Mouse (Mus musculus) cortical plate, adult 2 months (tissue): ENCODE measurements around the gene Rnase12. TPM values are rescaled to one million over a fixed set of nuclear protein-coding genes. Genes with fewer than 3 reads are reported as not detected.
A peak's percentile ranks its signal among the peaks of the same experiment; 100 is the strongest.
"Not testable (repeated sequence)": the region's sequence is repeated elsewhere in the genome, so short reads cannot be mapped to it uniquely, and the experiment has no call there.

Experiments
- H3K27ac ChIP-seq: fragments of 200-500 bp; 2 replicates; pipeline ENCODE4 v1.5.1; 2012; ENCODE audit warnings: low read length, control low read depth, inconsistent platforms; ENCODE audit not compliant: insufficient read depth
- H3K4me1 ChIP-seq: fragments of 200-500 bp; 2 replicates; pipeline ENCODE4 v1.6.1; 2011; ENCODE audit warnings: low read length; ENCODE audit not compliant: control insufficient read depth, insufficient read depth
- H3K4me3 ChIP-seq: fragments of 200-500 bp; 2 replicates; pipeline ENCODE4 v1.5.1; 2011; ENCODE audit warnings: mild to moderate bottlenecking, low read length, control low read depth; ENCODE audit not compliant: insufficient read depth
- CTCF ChIP-seq: fragments of 200-500 bp; IDR thresholded peaks from 2 replicates; pipeline ENCODE4 v1.5.1; 2011; ENCODE audit warnings: mild to moderate bottlenecking, control low read depth, low read length; ENCODE audit not compliant: insufficient read depth; ENCODE audit errors: extremely low read depth
- POLR2A ChIP-seq: fragments of 200-500 bp; IDR thresholded peaks from 2 replicates; pipeline ENCODE4 v1.6.1; 2011; ENCODE audit warnings: mild to moderate bottlenecking, low read length, control low read depth; ENCODE audit not compliant: insufficient read depth; ENCODE audit errors: extremely low read depth
- polyA plus RNA-seq: library from polyadenylated mRNA; depleted of rRNA; stranded (reverse); fragments of >200 nt; gene quantifications from 2 replicates; pipeline ENCODE4 v1.2.3, GENCODE M21; 2012

The Rnase12 gene
- polyA plus RNA-seq, 1 experiment, result not detected

DNA sequence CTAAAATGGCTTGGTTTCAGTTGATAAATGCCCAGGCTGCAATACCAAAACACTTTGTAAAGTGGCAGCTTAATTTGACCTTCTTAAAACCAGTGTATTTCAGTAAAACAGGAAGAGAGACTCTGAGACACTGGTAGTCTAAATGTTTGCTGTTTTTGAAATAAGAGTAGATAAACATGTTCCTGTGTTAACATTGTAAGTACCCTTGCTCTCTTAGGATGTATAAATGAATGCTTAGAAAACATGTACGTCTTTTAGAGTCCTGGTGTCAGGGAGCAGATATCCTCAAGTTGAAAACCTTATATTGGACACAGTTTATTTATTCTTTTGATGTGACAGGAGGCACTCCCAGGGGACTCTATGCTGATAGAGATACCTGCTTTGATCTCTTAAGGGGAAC lies 22.3 kb downstream of the Rnase12 start:
- Histone ChIP-seq H3K27ac (no peak overlapping the region), H3K4me3 (no peak overlapping the region), H3K4me1 (no peaks in the 10 kb centered on the region)
- TF ChIP-seq POLR2A (no peak), CTCF (no peak)

DNA sequence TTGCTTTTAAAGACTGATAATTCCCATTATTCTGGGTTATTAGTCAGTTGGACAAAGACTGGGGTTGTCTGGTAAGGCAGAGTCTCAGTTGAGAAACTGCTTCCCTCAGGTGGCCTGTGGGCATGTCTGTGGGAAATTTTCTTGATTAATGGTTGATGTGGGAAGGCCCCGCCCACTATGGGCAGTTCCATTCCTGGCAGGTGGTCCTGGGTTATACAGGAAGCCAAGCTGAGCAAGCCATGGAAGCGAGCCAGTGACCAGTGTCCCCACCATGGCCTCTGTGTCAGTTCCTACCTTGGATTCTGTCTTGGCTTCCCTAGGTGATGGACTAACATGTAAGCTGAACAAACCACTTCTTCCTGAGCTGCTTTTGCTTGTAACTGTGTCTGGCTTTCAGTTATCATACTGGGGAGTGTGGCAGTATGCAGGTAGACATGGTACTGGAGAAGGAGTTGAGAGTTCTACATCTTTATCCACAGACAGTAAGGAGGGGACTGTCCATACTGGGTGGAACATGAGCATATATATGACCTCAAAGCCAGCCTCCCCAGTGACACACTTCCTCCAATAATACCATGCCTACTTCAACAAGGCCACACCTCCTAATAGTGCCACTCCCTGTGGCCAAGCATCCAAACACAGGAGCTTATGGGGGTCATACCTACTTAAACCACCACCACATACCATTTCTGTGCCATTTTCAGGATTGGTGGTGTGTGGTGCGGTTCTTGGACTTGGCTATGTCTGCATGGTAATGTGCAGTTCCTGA lies 29.9 kb downstream of the Rnase12 start:
- TF ChIP-seq CTCF (no peak), POLR2A (no peak)
- H3K27ac ChIP-seq, result no peak overlapping the region
- H3K4me1 ChIP-seq, result no peaks in the 10 kb centered on the region
- H3K4me3 ChIP-seq, result no peak overlapping the region

DNA sequence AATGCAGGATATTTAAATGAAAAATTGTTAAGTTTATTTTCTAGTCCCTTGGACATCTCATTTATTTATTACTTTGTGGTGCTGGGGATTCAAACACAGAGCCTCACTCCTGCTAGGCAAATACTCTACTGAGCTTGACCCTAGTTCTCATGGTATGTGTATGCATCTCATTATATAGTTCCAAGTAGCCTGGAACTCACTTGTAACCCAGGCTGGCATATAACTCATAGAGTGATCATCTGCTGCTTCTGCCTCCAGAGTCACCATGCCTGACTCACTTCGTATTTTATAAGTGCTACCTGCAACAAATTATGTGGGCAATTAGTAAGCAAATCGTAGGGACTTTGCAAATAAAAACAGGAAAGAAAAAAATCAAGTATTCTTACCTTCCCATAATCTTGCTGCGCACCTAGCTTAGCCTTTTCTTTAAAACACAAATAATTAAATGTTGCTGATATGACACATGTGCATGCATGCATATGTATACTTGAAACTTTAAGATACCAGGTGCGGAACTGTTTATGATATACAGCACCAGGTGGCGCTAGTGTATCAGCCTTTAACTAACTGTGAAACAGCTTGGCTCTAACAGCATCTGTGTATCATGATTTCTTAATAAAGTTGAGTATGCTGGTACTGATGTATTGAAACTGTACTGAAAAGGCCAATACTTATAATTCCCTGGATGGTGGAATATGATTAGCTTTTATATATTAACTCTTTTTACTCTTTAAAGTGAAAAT lies 30.9 kb downstream of the Rnase12 start:
- TF ChIP-seq POLR2A (no peak), CTCF (peak; percentile 56)
- Histone ChIP-seq H3K4me3 (no peak overlapping the region), H3K4me1 (no peaks in the 10 kb centered on the region), H3K27ac (no peak overlapping the region)

DNA sequence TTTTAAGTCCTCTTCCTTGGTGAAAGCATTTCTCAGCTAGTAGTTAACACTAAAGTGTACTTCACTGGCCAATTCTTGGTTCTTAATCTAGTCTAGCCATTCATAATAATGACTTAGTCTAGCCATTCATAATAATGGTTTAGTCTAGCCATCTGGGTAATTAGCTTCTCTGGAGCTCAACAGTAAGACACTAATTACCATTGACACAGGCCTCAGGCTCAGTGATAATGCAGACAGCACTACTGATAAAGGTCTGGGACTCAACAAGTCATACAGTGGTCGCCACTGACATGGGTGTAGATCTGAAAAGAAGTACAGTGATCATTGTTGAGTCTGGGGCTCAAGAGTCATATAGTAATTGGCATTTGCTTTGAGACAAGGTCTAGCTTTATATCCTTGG lies 32.6 kb downstream of the Rnase12 start:
- Histone ChIP-seq H3K4me3 (no peak overlapping the region), H3K27ac (no peak overlapping the region), H3K4me1 (no peaks in the 10 kb centered on the region)
- TF ChIP-seq POLR2A (no peak), CTCF (no peak)

DNA sequence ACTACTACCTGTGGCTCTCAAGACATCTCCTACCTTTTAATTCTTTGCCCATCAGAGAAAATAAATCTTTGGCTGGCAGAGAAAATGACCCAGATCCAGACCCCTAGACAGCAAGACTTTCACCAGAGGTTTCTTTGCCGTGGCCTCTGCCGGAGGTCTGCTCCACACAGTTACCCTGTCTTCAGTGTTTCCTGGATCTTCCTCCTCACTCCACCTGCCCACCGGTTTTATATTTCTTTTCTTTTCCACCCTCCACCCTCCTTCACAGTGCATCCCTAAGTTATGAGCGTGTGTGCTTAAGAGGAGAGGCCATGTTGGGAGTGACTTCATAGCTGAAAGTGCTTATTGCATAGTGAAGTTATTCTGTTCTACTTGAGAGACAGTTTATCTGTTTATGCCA lies 34.0 kb downstream of the Rnase12 start:
- no peak overlapping the region for H3K27ac ChIP-seq
- H3K4me3 ChIP-seq, result no peak overlapping the region
- H3K4me1 ChIP-seq, result no peaks in the 10 kb centered on the region
- TF ChIP-seq CTCF, result no peak
- no peak for TF ChIP-seq POLR2A

DNA sequence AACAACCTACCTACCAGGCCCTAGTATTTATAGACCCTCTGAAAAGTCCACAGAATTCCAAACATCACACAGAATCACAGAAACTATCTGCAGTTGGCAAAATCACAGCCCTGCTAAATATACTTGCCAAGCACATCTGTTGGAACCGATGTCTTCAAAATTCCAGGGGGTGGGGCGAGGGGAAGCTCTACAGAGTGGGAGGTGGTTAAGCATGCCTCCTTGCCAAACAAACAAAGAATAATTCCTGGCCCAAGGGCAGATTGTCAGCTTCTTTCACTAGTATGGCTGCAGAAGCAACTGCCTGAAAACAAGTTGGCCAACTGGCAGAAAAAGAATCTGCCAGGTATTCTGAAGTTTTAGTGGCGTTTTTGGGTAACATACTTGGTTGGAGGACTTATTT lies 40.2 kb downstream of the Rnase12 start:
- Histone ChIP-seq H3K27ac (no peak overlapping the region), H3K4me3 (no peak overlapping the region), H3K4me1 (no peaks in the 10 kb centered on the region)
- TF ChIP-seq CTCF, result no peak

DNA sequence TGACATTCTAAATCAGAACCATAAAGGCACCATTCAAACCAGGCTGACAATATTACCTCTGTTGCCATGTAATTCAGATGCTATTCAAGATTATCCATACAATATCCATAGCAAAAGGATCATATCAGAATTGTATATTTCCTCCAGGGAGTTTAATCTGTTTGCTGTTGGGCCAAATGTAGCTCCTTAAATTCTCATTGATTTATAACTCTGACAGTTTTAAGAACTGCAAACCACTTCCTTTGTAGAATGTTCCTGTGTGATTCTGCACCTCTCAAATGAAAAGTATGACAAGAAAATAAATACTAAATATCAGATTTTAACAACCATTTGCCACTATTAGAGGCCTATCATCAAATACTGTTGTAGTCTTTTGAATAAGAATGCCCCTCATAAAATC lies 41.7 kb downstream of the Rnase12 start:
- Histone ChIP-seq H3K27ac (no peak overlapping the region), H3K4me3 (no peak overlapping the region), H3K4me1 (no peaks in the 10 kb centered on the region)
- TF ChIP-seq CTCF, result no peak
- no peak for TF ChIP-seq POLR2A

DNA sequence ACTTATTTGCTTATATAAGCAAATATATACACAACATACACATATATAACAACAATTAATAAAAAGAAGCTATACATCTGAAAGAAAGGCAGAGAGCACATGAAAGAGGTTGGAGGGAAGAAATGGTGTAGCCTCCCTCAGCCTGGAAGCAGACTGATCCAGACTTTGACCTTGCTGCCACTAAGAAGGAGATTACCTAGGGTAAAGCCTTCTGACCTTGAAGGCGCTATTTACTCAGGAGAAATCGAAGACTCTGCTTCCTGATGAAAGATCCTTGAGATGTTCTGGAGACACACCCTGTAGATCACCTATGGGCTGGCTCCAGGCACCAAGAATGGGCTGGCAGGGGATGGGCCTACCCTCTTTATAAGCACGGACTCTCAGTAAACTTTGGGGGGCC lies 42.7 kb downstream of the Rnase12 start:
- H3K4me3 ChIP-seq, H3K4me1 ChIP-seq, H3K27ac ChIP-seq: not testable (repeated sequence)

DNA sequence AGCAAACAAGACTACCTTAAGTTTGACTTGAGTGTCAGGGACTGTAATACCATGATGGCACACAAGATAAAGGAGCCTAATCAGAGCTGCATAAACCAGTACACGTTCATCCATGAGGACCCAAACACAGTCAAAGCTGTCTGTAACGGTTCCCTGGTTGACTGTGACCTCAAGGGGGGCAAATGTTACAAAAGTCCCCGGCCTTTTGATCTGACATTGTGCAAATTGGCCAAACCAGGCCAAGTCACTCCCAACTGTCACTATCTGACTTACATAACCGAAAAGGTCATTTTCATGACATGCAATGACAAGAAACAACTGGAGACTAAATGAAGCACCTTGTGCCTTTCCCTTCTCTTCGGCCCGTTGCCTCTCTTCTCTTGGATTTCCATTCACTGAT lies 47.9 kb downstream of the Rnase12 start:
- peaks cover 2% of the 10 kb centered on the region; the same call in 1 of the 2 replicates for H3K4me1 ChIP-seq
- TF ChIP-seq POLR2A (no peak), CTCF (no peak)
- no peak overlapping the region; the same call in 1 of the 2 replicates for H3K27ac ChIP-seq

DNA sequence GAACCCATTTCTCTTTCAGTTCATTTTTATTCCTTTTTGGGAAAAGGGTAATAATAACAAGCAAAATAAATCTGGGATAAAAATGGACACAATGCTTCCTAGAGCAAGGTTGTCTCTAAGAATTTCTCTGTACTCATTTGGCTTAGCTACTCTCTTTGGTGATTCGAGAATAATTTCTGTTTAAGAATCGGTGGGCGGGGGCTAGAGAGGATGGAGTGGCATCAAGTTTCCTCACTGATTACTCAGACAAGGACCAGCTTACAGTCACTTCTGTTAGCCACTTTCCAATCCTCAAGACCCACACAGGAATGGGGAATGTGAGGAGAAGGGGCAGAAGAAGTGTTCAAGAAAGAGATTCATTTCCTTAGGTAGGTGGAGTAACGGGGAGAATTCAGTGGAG lies 48.7 kb downstream of the Rnase12 start:
- H3K27ac ChIP-seq, result peak overlapping the region; percentile 15; the same call in 1 of the 2 replicates
- H3K4me3 ChIP-seq, result no peak overlapping the region
- no peak for TF ChIP-seq CTCF
- TF ChIP-seq POLR2A, result no peak
- peaks cover 2% of the 10 kb centered on the region; the same call in 1 of the 2 replicates for H3K4me1 ChIP-seq

More for the DNA sequence above, 47.9 kb downstream of the Rnase12 start:
- H3K4me3 ChIP-seq, result no peak overlapping the region
